Mouse (Mus musculus) lung, postnatal 10 days (tissue): ENCODE measurements around the gene Bhmt.
A peak's percentile ranks its signal among the peaks of the same experiment; 100 is the strongest.

Experiments used
- DNase-seq: peaks from one replicate; pipeline ENCODE4 v3.0.0; 2021

Bhmt gene

GRCm38 (mm10) chr13:93637282-93638245 lies at the start of gene Bhmt:
Gene Bhmt (minus strand): TSS chr13:93637961.
- DNase-seq = no peak

GRCm38 (mm10) chr13:93687321-93687720 lies 49.6 kb upstream of the Bhmt start:
- no peak for DNase-seq

DNA sequence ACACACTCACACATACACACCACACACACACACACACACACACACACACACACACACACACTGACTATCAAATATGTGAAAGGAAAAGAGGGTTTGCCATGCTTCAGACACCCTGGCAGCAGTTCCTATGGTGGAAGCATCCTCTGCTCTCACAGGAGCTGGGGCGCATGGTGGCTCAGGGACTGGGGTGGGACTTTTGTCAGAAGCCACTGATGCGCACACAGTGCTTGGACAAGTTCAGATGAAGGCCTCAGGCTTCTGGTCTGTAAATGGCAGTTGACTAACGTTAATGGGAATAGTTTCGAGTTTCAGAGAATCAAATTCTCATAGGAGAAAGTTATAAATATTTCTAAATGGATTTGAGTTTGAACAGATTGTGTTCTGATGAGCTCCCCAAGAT lies 47.5 kb upstream of the Bhmt start:
- no peak for DNase-seq

DNA sequence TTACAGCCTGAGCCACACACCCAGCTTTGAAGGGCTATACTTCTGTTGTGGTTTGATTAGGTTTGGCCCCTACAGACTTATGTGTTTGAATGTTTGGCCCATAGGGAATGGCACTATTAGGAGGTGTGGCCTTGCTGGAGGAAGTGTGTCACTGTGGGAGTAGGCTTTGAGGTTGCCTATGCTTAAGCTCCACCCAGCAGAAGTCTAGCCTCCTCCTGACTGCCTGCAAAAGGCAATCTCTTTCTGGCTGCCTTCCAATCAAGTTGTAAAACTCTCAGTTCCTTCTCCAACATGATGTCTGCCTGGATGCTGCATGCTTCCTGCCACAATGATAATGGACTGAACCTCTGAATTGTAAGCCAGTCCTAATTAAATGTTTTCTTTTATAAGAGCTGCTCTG lies 45.6 kb upstream of the Bhmt start:
- no peak for DNase-seq

GRCm38 (mm10) chr13:93676864-93677263 lies 39.1 kb upstream of the Bhmt start:
- DNase-seq = no peak

DNA sequence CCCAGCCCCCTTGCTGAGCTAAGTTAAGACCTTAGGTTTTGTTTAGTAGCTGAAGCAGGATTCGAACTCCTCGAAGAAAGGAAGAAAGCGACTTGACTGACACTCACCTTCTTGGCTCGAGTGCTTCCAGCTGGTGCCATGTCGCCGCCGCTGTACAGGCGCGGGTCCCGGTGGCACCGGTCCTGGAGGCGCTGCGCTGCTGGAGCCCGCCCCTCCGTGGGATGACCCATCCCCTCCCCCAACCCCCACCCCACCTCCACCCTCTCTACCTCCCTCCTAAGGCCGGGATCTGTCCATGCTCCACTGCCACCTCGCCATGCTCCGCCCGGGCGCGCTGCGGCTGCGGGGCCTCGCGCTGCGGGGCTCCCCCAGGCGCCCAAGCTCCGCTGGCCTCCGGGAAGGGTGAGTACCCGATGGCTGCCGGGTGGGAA lies 36.4 kb upstream of the Bhmt start, which contains the start of the genes Bhmt2 and Dmgdh:
TSS of gene Bhmt2 (minus strand) at position 172 of the 431 bp plus-strand sequence.
TSS of gene Dmgdh (plus strand) at position 303 of the 431 bp plus-strand sequence.
- no peak for DNase-seq

GRCm38 (mm10) chr13:93673296-93673695 lies 35.5 kb upstream of the Bhmt start:
- no peak for DNase-seq

- no peak for DNase-seq
Observed at GRCm38 (mm10) chr13:93672371-93672770, 34.6 kb upstream of the Bhmt start.

DNA sequence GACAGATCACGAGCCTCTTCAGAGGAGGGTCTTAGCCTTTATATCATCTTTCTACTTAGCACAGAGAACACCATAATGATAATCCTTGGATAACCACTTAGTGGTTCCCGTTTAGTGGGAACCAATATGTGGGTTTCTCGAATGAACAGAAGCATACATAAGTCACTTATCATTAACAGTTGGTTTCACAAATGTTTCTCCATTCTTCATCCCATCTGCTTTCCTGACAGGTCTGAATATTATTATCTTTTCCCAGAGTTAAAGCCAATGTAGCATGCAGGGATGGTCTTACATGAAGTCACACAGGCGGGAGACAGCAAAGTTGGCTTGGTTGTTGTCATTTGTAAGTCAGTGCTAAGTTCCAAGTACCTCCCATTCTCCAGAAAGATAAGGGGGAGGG lies 29.8 kb upstream of the Bhmt start:
- DNase-seq = no peak

- no peak for DNase-seq
Observed at GRCm38 (mm10) chr13:93657941-93658340, 20.2 kb upstream of the Bhmt start.

DNA sequence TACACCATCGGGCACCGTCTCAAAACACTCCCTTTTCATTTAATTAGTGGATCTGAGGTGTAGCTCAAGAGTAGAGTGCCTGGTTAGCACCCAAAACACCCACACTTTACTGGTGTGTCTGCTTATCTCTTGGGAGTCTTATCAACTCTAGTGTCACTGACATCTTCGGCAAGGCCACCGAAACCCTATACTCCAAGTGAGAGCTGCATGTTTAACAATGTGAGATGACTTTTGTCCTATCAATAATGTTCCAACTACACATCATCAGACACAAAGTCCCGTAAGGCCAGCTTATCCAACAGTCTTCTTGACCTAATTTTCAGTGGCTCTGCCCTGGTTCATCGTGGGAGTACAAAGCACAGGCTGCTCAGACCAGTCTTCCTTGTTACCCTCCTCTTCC lies 15.6 kb upstream of the Bhmt start:
- no peak for DNase-seq

DNA sequence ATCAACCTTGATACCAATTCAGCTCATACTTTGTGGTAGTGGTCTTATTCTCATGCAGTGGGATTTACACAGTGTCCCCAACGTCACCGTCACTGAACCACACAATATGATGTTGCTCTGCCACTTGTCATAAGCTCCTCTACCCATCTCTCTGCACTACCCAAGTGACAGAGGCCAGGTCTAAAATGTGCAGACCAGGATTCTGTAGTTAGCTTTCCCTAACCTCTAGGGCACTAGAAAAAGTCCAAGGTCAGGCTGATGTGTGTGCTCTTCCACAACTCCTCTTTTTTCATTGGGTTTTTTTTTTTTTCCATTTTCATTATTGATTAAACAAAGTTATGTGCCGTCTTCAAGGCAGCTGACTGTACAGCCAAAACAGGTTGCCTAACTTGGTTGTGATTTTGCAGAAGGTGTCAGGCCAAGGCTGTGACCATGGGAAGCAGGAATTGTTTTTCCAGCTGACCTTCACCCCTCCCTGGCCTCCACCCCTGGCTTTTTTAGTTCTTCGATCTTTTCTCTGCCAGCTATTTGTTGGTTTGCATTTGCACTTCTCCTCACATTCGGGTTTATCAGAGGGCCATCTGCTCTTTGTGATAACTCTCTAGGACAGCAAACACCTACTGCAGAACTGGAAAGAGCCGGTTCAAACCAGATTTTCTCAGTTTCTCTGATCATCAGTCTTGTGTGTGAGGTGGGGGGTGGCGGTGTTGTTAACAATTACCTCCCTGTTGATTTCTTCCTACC lies 10.8 kb upstream of the Bhmt start:
- no peak for DNase-seq

DNA sequence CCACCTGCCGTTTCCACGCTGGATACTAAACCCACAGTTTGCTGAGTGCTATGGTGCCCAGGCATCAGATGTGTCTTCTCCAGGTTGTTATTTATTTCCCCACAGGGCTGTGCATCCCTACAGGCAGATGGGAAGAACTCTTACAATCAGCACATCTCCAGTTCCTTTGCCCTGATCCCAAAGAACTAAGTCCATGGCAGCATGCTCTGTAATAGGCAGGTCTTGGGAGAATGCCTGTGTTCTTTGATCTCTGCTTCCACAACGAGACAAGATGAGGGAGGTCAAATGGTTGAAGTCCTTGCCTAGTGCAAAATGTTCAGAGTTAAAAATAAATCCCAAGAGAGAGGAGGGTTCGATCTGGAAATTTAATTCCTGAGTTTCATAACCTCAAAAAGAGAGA lies 1.9 kb upstream of the Bhmt start:
- DNase-seq = no peak

GRCm38 (mm10) chr13:93636561-93636960 lies 1.2 kb downstream of the Bhmt start:
- no peak for DNase-seq

GRCm38 (mm10) chr13:93632927-93633326 lies 4.8 kb downstream of the Bhmt start:
- no peak for DNase-seq

GRCm38 (mm10) chr13:93630941-93631705 lies 6.6 kb downstream of the Bhmt start:
- DNase-seq = no peak

- no peak for DNase-seq
Observed at GRCm38 (mm10) chr13:93628861-93629260, 8.9 kb downstream of the Bhmt start.

GRCm38 (mm10) chr13:93614361-93614948 lies 23.3 kb downstream of the Bhmt start:
- peak; percentile 10 for DNase-seq

- DNase-seq = no peak
Observed at GRCm38 (mm10) chr13:93613771-93614170, 24.0 kb downstream of the Bhmt start.

DNA sequence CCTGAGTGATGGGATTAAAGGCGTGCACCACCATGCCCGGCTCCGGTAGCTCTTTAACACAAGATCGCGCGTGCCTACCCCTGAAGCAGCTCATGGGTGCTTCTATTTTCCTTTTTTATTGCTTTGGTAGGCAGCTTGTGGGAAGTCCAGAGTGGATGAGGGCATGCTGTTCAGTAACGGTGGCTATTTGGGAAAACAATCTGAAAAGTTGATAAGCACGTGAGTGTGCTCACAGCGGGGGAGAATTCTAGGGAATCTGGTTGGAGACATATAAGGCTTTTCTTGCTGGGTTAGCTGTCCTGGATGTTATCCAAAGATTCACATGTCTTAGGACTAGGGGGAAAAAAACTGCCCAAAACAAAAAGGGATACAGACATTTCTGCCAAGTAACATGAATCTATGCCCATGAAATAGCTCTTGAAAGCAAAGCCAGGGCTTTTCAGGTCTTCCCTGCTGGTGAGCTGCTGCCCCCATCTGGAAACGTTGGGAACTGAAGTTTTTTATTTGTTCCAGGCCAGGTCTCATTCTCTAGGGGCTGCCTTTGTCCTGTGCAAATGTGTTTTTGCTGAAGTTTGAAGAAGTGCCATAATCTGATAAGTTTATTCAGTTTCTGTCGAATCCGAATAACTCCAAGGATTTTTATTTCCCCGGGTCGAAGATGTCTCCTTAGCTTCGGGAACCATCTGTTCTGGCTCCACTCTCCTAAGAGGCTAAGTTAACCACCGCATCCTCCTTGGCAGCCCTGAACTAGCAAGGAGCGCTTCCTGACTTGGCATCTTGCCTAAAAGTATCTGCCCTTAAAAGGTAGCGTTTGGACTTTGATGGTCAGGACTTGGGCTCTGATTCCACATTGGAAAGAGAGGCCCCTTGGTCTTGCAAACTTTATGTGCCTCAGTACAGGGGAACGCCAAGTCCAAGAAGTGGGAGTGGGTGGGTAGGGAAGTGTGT lies 24.8 kb downstream of the Bhmt start:
- DNase-seq = peak; percentile 86

DNA sequence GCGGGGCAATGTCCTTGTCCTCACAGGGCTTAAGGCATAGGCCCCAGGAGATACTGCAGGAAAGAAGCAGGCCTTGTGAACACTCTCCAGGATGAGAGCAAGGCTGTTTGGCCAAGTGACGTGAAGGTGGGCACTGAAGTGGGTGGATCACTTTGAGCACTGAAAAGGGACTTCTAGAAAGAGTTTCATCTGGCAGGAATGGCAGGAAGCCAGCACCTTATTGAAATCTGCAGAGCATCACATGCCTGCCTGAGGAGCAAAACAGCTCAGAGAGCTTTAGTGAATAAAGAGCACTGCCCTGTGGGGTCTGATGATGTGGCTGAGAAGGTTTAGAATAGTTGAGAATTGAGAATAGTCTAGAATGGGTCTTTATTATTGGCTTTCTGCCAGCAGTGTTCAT lies 29.3 kb downstream of the Bhmt start:
- DNase-seq = no peak
